Mouse (Mus musculus) lung, postnatal 0 days (tissue): ENCODE data around the gene Mfrp.

Experiments
- CTCF ChIP-seq: IDR thresholded peaks from 2 replicates; pipeline ENCODE4 v1.5.1; 2016; ENCODE audit warnings: antibody characterized with exemption, mild to moderate bottlenecking
- EP300 ChIP-seq: IDR thresholded peaks from 2 replicates; pipeline ENCODE4 v1.6.1; 2016; ENCODE audit warnings: antibody characterized with exemption, mild to moderate bottlenecking, control low read depth

DNA sequence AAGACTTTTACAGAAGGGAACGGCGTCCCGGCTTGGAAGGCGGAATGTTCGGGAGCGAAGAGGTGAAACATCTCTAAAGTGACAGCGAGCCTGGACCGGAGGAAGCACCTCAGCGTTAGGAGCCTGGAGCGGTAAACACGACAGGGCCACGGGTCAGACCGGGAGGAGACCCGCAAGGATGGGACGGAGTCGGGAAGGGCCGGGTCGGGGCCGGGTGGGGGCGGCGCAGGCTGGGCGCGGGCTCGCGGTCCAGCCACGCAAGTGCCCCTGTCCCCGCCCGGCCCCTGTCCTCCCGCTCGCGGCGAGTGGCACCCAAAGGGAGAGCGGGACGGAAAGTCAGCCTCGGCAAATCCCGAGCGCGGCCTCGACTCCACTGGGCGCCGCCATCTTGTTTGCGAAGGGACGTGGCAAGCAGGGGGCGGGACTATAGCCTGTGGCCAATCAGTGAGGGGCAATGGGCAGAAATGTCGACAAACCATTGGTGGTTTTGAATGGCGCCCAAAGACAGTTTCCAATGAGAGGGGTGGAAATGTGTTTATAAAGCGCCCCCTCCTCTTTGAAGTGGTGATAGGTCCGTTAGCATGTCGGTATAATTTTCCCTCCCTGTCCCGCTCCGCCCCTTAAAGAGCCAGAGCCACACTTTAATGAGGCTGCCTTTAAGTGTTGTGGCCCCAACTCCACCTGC lies 11.7 kb downstream of the Mfrp start, which contains the start of the genes Gm49380 and Rnf26:
- TF ChIP-seq CTCF (no peak), EP300 (no peak)
